ENCODE assay signal across 10 mouse cellular contexts in the genomic region with DNA sequence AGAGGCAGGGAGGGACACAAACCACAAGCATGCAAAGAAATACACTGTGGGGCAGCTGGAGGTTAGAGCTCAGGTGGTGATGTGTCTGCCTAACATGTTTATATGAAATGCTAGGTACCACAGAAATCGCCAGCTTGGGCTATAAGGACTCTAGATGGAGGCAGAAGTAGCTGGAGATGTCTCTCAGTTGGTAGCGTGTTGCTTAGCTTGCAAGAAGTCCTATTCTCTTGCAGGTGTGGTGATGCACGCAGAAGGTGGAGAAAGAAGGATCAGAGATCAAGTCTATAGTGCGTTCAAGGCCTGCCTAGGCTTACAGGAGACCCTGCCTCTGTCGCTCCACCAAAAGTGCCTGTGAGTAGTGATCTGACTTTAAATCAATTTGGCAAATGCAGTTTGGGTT. TPM values are rescaled to one million over a fixed set of nuclear protein-coding genes. Genes with fewer than 3 reads are reported as not detected.
DNase-seq lines count a peak whose midpoint lies in the region; ATAC-seq and TF ChIP-seq lines count a peak whose summit lies in the region.
"Had no signal": no experiment of that assay in that cellular context is flagged by ENCODE, and none has a peak within 500 bp of the region (broad histone marks: within the 10 kb centered on the region; RNA-seq: fewer than 3 reads in every experiment).

No protein-coding gene starts in this region.

- H3K9me3 ChIP-seq in kidney, embryonic 15.5 days (replicated peaks), result no peaks in the 10 kb centered on the region
- no peaks in the 10 kb centered on the region for H3K9me3 ChIP-seq in forebrain, embryonic 10.5 days
- no peaks in the 10 kb centered on the region for H3K9me3 ChIP-seq in intestine, postnatal 0 days (ENCODE audit: control insufficient read depth)
- H3K9me3 ChIP-seq in neural tube, embryonic 13.5 days, result no peaks in the 10 kb centered on the region
- H3K9me3 ChIP-seq: megakaryocyte, embryonic 14.5 days had no signal

- 79% methylated on average over 5 of the region's 5 CpGs for WGBS in kidney, embryonic 15.5 days
- 85% methylated on average over 5 of the region's 5 CpGs for WGBS in forebrain, embryonic 10.5 days
- 57% methylated on average over 5 of the region's 5 CpGs for WGBS in intestine, postnatal 0 days
- WGBS in neural tube, embryonic 13.5 days, result 74% methylated on average over 5 of the region's 5 CpGs

- peak overlapping the region; percentile 84 for H3K4me2 ChIP-seq in kidney, embryonic 15.5 days
- peak overlapping the region; percentile 84; the same call in 1 of the 2 replicates for H3K4me2 ChIP-seq in intestine, postnatal 0 days (replicated peaks; ENCODE audit: low read depth)
- peak overlapping the region; percentile 92 for H3K4me2 ChIP-seq in neural tube, embryonic 13.5 days

- 0 out of 2 replicates have a peak overlapping the region, but pooled peaks have one; percentile 76 for H3K9ac ChIP-seq in kidney, embryonic 15.5 days
- H3K9ac ChIP-seq in intestine, postnatal 0 days (ENCODE audit: low read depth, low read length), result no peak overlapping the region
- peak overlapping the region; percentile 91 for H3K9ac ChIP-seq in neural tube, embryonic 13.5 days

- H3K4me3 ChIP-seq in kidney, embryonic 15.5 days (replicated peaks), result peak overlapping the region; percentile 80; the same call in 1 of the 2 replicates
- peak overlapping the region; percentile 77 for H3K4me3 ChIP-seq in forebrain, embryonic 10.5 days
- no peak overlapping the region for H3K4me3 ChIP-seq in intestine, postnatal 0 days (ENCODE audit: low read depth, low read length)
- peak overlapping the region; percentile 79; the same call in 1 of the 2 replicates for H3K4me3 ChIP-seq in neural tube, embryonic 13.5 days

- no peak for ATAC-seq in kidney, embryonic 15.5 days (replicated peaks; ENCODE audit: low FRiP score)
- ATAC-seq in intestine, postnatal 0 days, result no peak
- ATAC-seq in neural tube, embryonic 13.5 days (ENCODE audit: low read depth), result no peak

- no peak for TF ChIP-seq CTCF in intestine, postnatal 0 days (IDR thresholded peaks at IDR 0.05; ENCODE audit: low read depth)

- DNase-seq in kidney, postnatal 14 days, result no peak
- no peak for DNase-seq in forebrain, embryonic 10.5 days (ENCODE audit: extremely low spot score, low spot score)
- no peak for DNase-seq in layer of hippocampus, adult 9-10 months (ENCODE audit: low spot score)
- no peak for DNase-seq in left cerebral cortex, adult 8-10 months (ENCODE audit: low spot score in 2 of 2)
- DNase-seq in thymus, postnatal 10 days (ENCODE audit: low spot score in 2 of 2), result no peak

- no peaks in the 10 kb centered on the region for H3K27me3 ChIP-seq in kidney, embryonic 15.5 days
- no peaks in the 10 kb centered on the region for H3K27me3 ChIP-seq in forebrain, embryonic 10.5 days (ENCODE audit: poor library complexity, severe bottlenecking)
- H3K27me3 ChIP-seq in intestine, postnatal 0 days (replicated peaks; ENCODE audit: control insufficient read depth, insufficient read depth, low read length), result no peaks in the 10 kb centered on the region
- H3K27me3 ChIP-seq in neural tube, embryonic 13.5 days, result no peaks in the 10 kb centered on the region

- peak overlapping the region; percentile 100 for H3K27ac ChIP-seq in kidney, embryonic 15.5 days
- peak overlapping the region; percentile 99 for H3K27ac ChIP-seq in forebrain, embryonic 10.5 days
- H3K27ac ChIP-seq in intestine, postnatal 0 days (ENCODE audit: low read depth, low read length), result no peak overlapping the region
- peak overlapping the region; percentile 99 for H3K27ac ChIP-seq in neural tube, embryonic 13.5 days (replicated peaks)

- H3K4me1 ChIP-seq in kidney, embryonic 15.5 days, result peaks cover 38% of the 10 kb centered on the region
- H3K4me1 ChIP-seq in forebrain, embryonic 10.5 days, result peaks cover 58% of the 10 kb centered on the region
- peaks cover 7% of the 10 kb centered on the region; the same call in 1 of the 2 replicates for H3K4me1 ChIP-seq in intestine, postnatal 0 days (replicated peaks; ENCODE audit: control insufficient read depth, insufficient read depth, low read length)
- H3K4me1 ChIP-seq in neural tube, embryonic 13.5 days (replicated peaks), result peaks cover 39% of the 10 kb centered on the region

- peaks cover 9% of the 10 kb centered on the region for H3K36me3 ChIP-seq in kidney, embryonic 15.5 days
- H3K36me3 ChIP-seq in forebrain, embryonic 10.5 days (replicated peaks), result peaks cover 13% of the 10 kb centered on the region
- H3K36me3 ChIP-seq in intestine, postnatal 0 days (ENCODE audit: control insufficient read depth, insufficient read depth), result peaks cover 11% of the 10 kb centered on the region; the same call in 1 of the 2 replicates
- peaks cover 6% of the 10 kb centered on the region; the same call in 1 of the 2 replicates for H3K36me3 ChIP-seq in neural tube, embryonic 13.5 days

RNA-seq across cellular contexts. Expression of gene Gga1, which starts 1.5 kb away (rescaled TPM):
- polyA plus RNA-seq in kidney, embryonic 15.5 days (2015; fragmentation: Nextera tagmentation; extraction: Ambion mirVana), result 49.5 and 55.5 TPM in 2 replicates
- 46.8 and 52.6 TPM in 2 replicates for polyA plus RNA-seq in forebrain, embryonic 10.5 days (2016; fragmentation: Nextera tagmentation; extraction: Ambion mirVana)
- polyA plus RNA-seq in intestine, postnatal 0 days (2015; fragmentation: Nextera tagmentation; extraction: Ambion mirVana), result 40.1 TPM in 2 replicates
- polyA plus RNA-seq in neural tube, embryonic 13.5 days (2015; fragmentation: Nextera tagmentation; extraction: Ambion mirVana), result 44.0 and 51.0 TPM in 2 replicates
- total RNA-seq in left cerebral cortex, adult 8-10 months (2022), result 10 to 100 TPM; 53.5 to 64.7 (median 57.6) TPM

RNA-seq across cellular contexts. Expression of gene Lgals2, which starts 20.2 kb away (rescaled TPM):
- polyA plus RNA-seq in kidney, embryonic 15.5 days (2015; fragmentation: Nextera tagmentation; extraction: Ambion mirVana), result 0.60 and 1.8 TPM in 2 replicates
- not detected in 2 replicates for polyA plus RNA-seq in forebrain, embryonic 10.5 days (2016; fragmentation: Nextera tagmentation; extraction: Ambion mirVana)
- polyA plus RNA-seq in intestine, postnatal 0 days (2015; fragmentation: Nextera tagmentation; extraction: Ambion mirVana), result 787 and 833 TPM in 2 replicates
- not detected in 2 replicates for polyA plus RNA-seq in neural tube, embryonic 13.5 days (2015; fragmentation: Nextera tagmentation; extraction: Ambion mirVana)
- not detected for total RNA-seq in left cerebral cortex, adult 8-10 months (2022)
- total RNA-seq: gastrocnemius, adult 18-20 months had no signal

RNA-seq across cellular contexts. Expression of gene Gm49510, which starts 23.9 kb away (rescaled TPM):
- polyA plus RNA-seq in kidney, embryonic 15.5 days (2015; fragmentation: Nextera tagmentation; extraction: Ambion mirVana), result 0.14 and 0.60 TPM in 2 replicates
- polyA plus RNA-seq in forebrain, embryonic 10.5 days (2016; fragmentation: Nextera tagmentation; extraction: Ambion mirVana), result 0.23 and 0.35 TPM in 2 replicates
- 0.21 TPM in 1 of 2 replicates, not detected in the other for polyA plus RNA-seq in intestine, postnatal 0 days (2015; fragmentation: Nextera tagmentation; extraction: Ambion mirVana)
- polyA plus RNA-seq in neural tube, embryonic 13.5 days (2015; fragmentation: Nextera tagmentation; extraction: Ambion mirVana), result 0.37 TPM in 1 of 2 replicates, not detected in the other
- under 1 TPM in 2 of 4 experiments, not detected in 2; 0.36 to 0.46 TPM for total RNA-seq in left cerebral cortex, adult 8-10 months (2022)
- total RNA-seq: gastrocnemius, adult 18-20 months had no signal

RNA-seq across cellular contexts. Expression of gene Sh3bp1, which starts 24.0 kb away (rescaled TPM):
- 34.4 and 41.6 TPM in 2 replicates for polyA plus RNA-seq in kidney, embryonic 15.5 days (2015; fragmentation: Nextera tagmentation; extraction: Ambion mirVana)
- polyA plus RNA-seq in forebrain, embryonic 10.5 days (2016; fragmentation: Nextera tagmentation; extraction: Ambion mirVana), result 21.0 and 21.5 TPM in 2 replicates
- 7.2 and 7.6 TPM in 2 replicates for polyA plus RNA-seq in intestine, postnatal 0 days (2015; fragmentation: Nextera tagmentation; extraction: Ambion mirVana)
- polyA plus RNA-seq in neural tube, embryonic 13.5 days (2015; fragmentation: Nextera tagmentation; extraction: Ambion mirVana), result 6.2 and 6.8 TPM in 2 replicates
- total RNA-seq in left cerebral cortex, adult 8-10 months (2022), result 10 to 100 TPM; 26.2 to 38.6 (median 32.2) TPM

RNA-seq across cellular contexts. Expression of gene Cdc42ep1, which starts 33.1 kb away (rescaled TPM):
- 46.2 and 51.1 TPM in 2 replicates for polyA plus RNA-seq in kidney, embryonic 15.5 days (2015; fragmentation: Nextera tagmentation; extraction: Ambion mirVana)
- 12.6 and 12.7 TPM in 2 replicates for polyA plus RNA-seq in forebrain, embryonic 10.5 days (2016; fragmentation: Nextera tagmentation; extraction: Ambion mirVana)
- 16.8 and 17.0 TPM in 2 replicates for polyA plus RNA-seq in intestine, postnatal 0 days (2015; fragmentation: Nextera tagmentation; extraction: Ambion mirVana)
- polyA plus RNA-seq in neural tube, embryonic 13.5 days (2015; fragmentation: Nextera tagmentation; extraction: Ambion mirVana), result 11.5 and 13.7 TPM in 2 replicates
- total RNA-seq in left cerebral cortex, adult 8-10 months (2022), result 10 to 100 TPM; 16.8 to 22.9 (median 20.1) TPM

Comparison
In these comparisons a context has a peak if more than half of its experiments do, and no peak if none do; other contexts are left out.
1. RNA of gene Lgals2, which starts 20.2 kb away (polyA plus RNA-seq): 787 to 833 TPM in intestine, postnatal 0 days; 0.60 to 1.8 TPM in kidney, embryonic 15.5 days, not detected in forebrain, embryonic 10.5 days and not detected in neural tube, embryonic 13.5 days; every median in the first group is over 100 times any median in the second.
2. Peak in every context shown above with its lines, with median percentiles within 50 percentile points of each other: H3K4me2 ChIP-seq.